16 mouse cellular contexts compared by ENCODE assay signal in genomic region chr3:153807444-153808149, GRCm38 (mm10). TPM values are rescaled to one million over a fixed set of nuclear protein-coding genes. Genes with fewer than 3 reads are reported as not detected.
DNase-seq lines count a peak whose midpoint lies in the region; ATAC-seq lines count a peak whose summit lies in the region.
"Had no signal": no experiment of that assay in that cellular context is flagged by ENCODE, and none has a peak within 500 bp of the region (broad histone marks: within the 10 kb centered on the region; RNA-seq: fewer than 3 reads in every experiment).

No protein-coding gene starts in this region.

- H3K27me3 ChIP-seq in hindbrain, embryonic 10.5 days (ENCODE audit: insufficient read depth, poor library complexity, severe bottlenecking), result no peaks in the 10 kb centered on the region
- H3K27me3 ChIP-seq in hindbrain, embryonic 13.5 days, result no peaks in the 10 kb centered on the region
- no peaks in the 10 kb centered on the region for H3K27me3 ChIP-seq in embryonic facial prominence, embryonic 12.5 days
- no peaks in the 10 kb centered on the region; the same call in 1 of the 2 replicates for H3K27me3 ChIP-seq in liver, embryonic 11.5 days (replicated peaks; ENCODE audit: control insufficient read depth, insufficient read depth, low read length)
- H3K27me3 ChIP-seq: intestine, embryonic 15.5 days had no signal

- H3K36me3 ChIP-seq in hindbrain, embryonic 10.5 days, result no peaks in the 10 kb centered on the region
- no peaks in the 10 kb centered on the region for H3K36me3 ChIP-seq in hindbrain, embryonic 13.5 days
- no peaks in the 10 kb centered on the region for H3K36me3 ChIP-seq in embryonic facial prominence, embryonic 12.5 days
- no peaks in the 10 kb centered on the region for H3K36me3 ChIP-seq in liver, embryonic 11.5 days (ENCODE audit: control insufficient read depth, insufficient read depth, low read length)
- H3K36me3 ChIP-seq: intestine, embryonic 15.5 days had no signal

- DNase-seq in hindbrain, embryonic 10.5 days (ENCODE audit: low spot score), result no peak
- DNase-seq in liver, embryonic 11.5 days (ENCODE audit: low spot score), result no peak
- DNase-seq in adrenal gland, postnatal 25 days, result no peak
- DNase-seq in kidney, adult 8-10 months, result no peak
- DNase-seq: cerebellum, adult 18-20 months; forebrain, postnatal 0 days; kidney, postnatal 14 days; thymus, postnatal 14 days had no signal

- no peak overlapping the region for H3K4me3 ChIP-seq in hindbrain, embryonic 10.5 days
- H3K4me3 ChIP-seq in hindbrain, embryonic 13.5 days, result no peak overlapping the region
- H3K4me3 ChIP-seq in embryonic facial prominence, embryonic 12.5 days, result no peak overlapping the region
- H3K4me3 ChIP-seq in liver, embryonic 11.5 days (ENCODE audit: low read depth, low read length), result no peak overlapping the region
- H3K4me3 ChIP-seq: intestine, embryonic 15.5 days had no signal

- H3K9me3 ChIP-seq in hindbrain, embryonic 10.5 days, result no peaks in the 10 kb centered on the region
- no peaks in the 10 kb centered on the region for H3K9me3 ChIP-seq in hindbrain, embryonic 13.5 days
- H3K9me3 ChIP-seq in embryonic facial prominence, embryonic 12.5 days, result no peaks in the 10 kb centered on the region
- H3K9me3 ChIP-seq in liver, embryonic 11.5 days (ENCODE audit: control insufficient read depth, low read length), result no peaks in the 10 kb centered on the region
- H3K9me3 ChIP-seq: intestine, embryonic 15.5 days had no signal

- H3K4me2 ChIP-seq in hindbrain, embryonic 13.5 days, result no peak overlapping the region
- no peak overlapping the region for H3K4me2 ChIP-seq in embryonic facial prominence, embryonic 12.5 days (replicated peaks)
- H3K4me2 ChIP-seq in liver, embryonic 11.5 days, result no peak overlapping the region
- H3K4me2 ChIP-seq: intestine, embryonic 15.5 days had no signal

- no peak overlapping the region for H3K9ac ChIP-seq in hindbrain, embryonic 13.5 days
- no peak overlapping the region for H3K9ac ChIP-seq in embryonic facial prominence, embryonic 12.5 days
- no peak overlapping the region for H3K9ac ChIP-seq in liver, embryonic 11.5 days (ENCODE audit: low read depth, low read length)
- H3K9ac ChIP-seq: forebrain, postnatal 0 days; intestine, embryonic 15.5 days had no signal

- peaks cover 15% of the 10 kb centered on the region for H3K4me1 ChIP-seq in hindbrain, embryonic 10.5 days (replicated peaks)
- H3K4me1 ChIP-seq in hindbrain, embryonic 13.5 days (replicated peaks), result peaks cover 8% of the 10 kb centered on the region
- peaks cover 32% of the 10 kb centered on the region for H3K4me1 ChIP-seq in embryonic facial prominence, embryonic 12.5 days
- peaks cover 24% of the 10 kb centered on the region for H3K4me1 ChIP-seq in liver, embryonic 11.5 days (replicated peaks; ENCODE audit: control insufficient read depth, insufficient read depth, low read length)

- H3K27ac ChIP-seq in hindbrain, embryonic 10.5 days, result peak overlapping the region; percentile 45; the same call in 1 of the 2 replicates
- H3K27ac ChIP-seq in hindbrain, embryonic 13.5 days, result no peak overlapping the region
- H3K27ac ChIP-seq in embryonic facial prominence, embryonic 12.5 days, result peak overlapping the region; percentile 65
- H3K27ac ChIP-seq in liver, embryonic 11.5 days (ENCODE audit: low read depth, low read length), result peak overlapping the region; percentile 56
- H3K27ac ChIP-seq: intestine, embryonic 15.5 days had no signal

- WGBS in hindbrain, embryonic 10.5 days, result 90% methylated on average over 9 of the region's 9 CpGs
- WGBS in hindbrain, embryonic 13.5 days, result 88% methylated on average over 9 of the region's 9 CpGs
- 92% methylated on average over 9 of the region's 9 CpGs for WGBS in embryonic facial prominence, embryonic 12.5 days
- 67% methylated on average over 9 of the region's 9 CpGs for WGBS in liver, embryonic 11.5 days

- ATAC-seq in hindbrain, embryonic 13.5 days (ENCODE audit: low FRiP score), result no peak
- ATAC-seq in embryonic facial prominence, embryonic 12.5 days (ENCODE audit: insufficient number of reproducible peaks, insufficient read depth, low FRiP score, low TSS enrichment), result no peak
- ATAC-seq in liver, embryonic 11.5 days (replicated peaks; ENCODE audit: low FRiP score), result peak; percentile 80
- ATAC-seq in megakaryocyte-erythroid progenitor cell, adult 5-6 weeks (replicated peaks; ENCODE audit: low FRiP score, low TSS enrichment, poor library complexity, severe bottlenecking), result peak; percentile 59

RNA-seq across cellular contexts. Expression of gene Asb17, which starts 36.4 kb away (rescaled TPM):
- 0.39 and 0.65 TPM in 2 replicates for polyA plus RNA-seq in hindbrain, embryonic 10.5 days (2016; fragmentation: Nextera tagmentation; extraction: Ambion mirVana)
- polyA plus RNA-seq in hindbrain, embryonic 13.5 days (2015; fragmentation: Nextera tagmentation; extraction: Ambion mirVana), result 0.17 and 0.21 TPM in 2 replicates
- 0.13 and 0.14 TPM in 2 replicates for polyA plus RNA-seq in embryonic facial prominence, embryonic 12.5 days (2016; fragmentation: Nextera tagmentation; extraction: Ambion mirVana)
- 8.3 and 9.6 TPM in 2 replicates for polyA plus RNA-seq in liver, embryonic 11.5 days (2014; fragmentation: Nextera tagmentation; extraction: Ambion mirVana)
- 11.2 and 12.2 TPM in 2 replicates for total RNA-seq in megakaryocyte-erythroid progenitor cell, adult 5-6 weeks (2014; fragmentation: Nextera tagmentation)
- 3.7 and 4.2 TPM in 2 replicates for total RNA-seq in megakaryocyte-erythroid progenitor cell, adult 5-6 weeks (2017)
- not detected in 2 replicates for total RNA-seq in adrenal gland, postnatal 25 days (2021)
- total RNA-seq: adrenal gland, adult 18-20 months; forebrain, postnatal 0 days; heart, adult 8-10 months; layer of hippocampus, postnatal 14 days had no signal
- polyA plus RNA-seq: cortical plate, adult 2 months; forebrain, postnatal 0 days; intestine, embryonic 15.5 days had no signal

Comparison
In these comparisons a context has a peak if more than half of its experiments do, and no peak if none do; other contexts are left out.
1. ATAC-seq: peak in liver, embryonic 11.5 days (single experiment) and megakaryocyte-erythroid progenitor cell, adult 5-6 weeks (single experiment); none in hindbrain, embryonic 13.5 days (single experiment) and embryonic facial prominence, embryonic 12.5 days (single experiment).